Mouse (Mus musculus) myocyte (in vitro differentiated cells): Measurements from ENCODE around the gene Btbd19.

ENCODE experiments used
- CEBPB ChIP-seq: IDR thresholded peaks from 2 replicates; pipeline ENCODE4 v1.6.1; 2011; ENCODE audit warnings: mild to moderate bottlenecking, moderate library complexity; ENCODE audit not compliant: poor library complexity, insufficient read depth, severe bottlenecking
- MAX ChIP-seq: IDR thresholded peaks from one replicate; pipeline ENCODE4 v1.6.1; 2011; ENCODE audit warnings: low read depth, mild to moderate bottlenecking, control low read depth
- POLR2A ChIP-seq: IDR thresholded peaks from one replicate; pipeline ENCODE4 v1.6.1; 2011; ENCODE audit warnings: low read depth, mild to moderate bottlenecking, control low read depth, moderate library complexity; ENCODE audit not compliant: insufficient read length
- REST ChIP-seq: IDR thresholded peaks from one replicate; pipeline ENCODE4 v1.6.1; 2011; ENCODE audit warnings: mild to moderate bottlenecking, control low read depth, moderate library complexity; ENCODE audit not compliant: insufficient read depth, insufficient read length
- SRF ChIP-seq: IDR thresholded peaks from one replicate; pipeline ENCODE4 v1.6.1; 2011; ENCODE audit warnings: low read depth; ENCODE audit not compliant: control insufficient read depth, insufficient read length
- USF1 ChIP-seq: IDR thresholded peaks from one replicate; pipeline ENCODE4 v1.6.1; 2011; ENCODE audit warnings: low read depth, mild to moderate bottlenecking, control low read depth, moderate library complexity

DNA sequence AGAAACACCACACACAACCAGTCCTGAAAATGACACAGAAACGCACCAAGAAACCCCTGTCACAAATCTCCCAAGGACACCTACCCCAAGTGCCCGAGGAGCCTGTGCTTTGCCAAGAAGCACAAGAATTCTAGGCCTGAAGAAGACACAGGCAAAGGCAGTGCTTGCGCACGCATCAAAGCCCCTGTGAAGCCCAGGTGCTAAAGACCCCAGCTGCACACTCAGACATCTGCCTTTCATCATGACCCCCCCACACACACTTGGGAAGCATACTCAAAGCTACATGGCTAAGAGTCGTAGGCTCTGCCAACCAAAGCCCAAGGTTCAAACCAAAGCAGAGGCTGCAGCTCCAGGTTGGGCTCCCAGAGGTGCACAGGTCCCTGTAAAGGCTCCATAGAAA, 9.9 kb downstream of the Btbd19 start:
- TF ChIP-seq SRF (no peak), CEBPB (no peak), POLR2A (no peak), USF1 (no peak), REST (no peak), MAX (no peak)
